Mouse (Mus musculus) forebrain, embryonic 13.5 days (tissue): Measurements from ENCODE around the gene Chil1. TPM values are rescaled to one million over a fixed set of nuclear protein-coding genes. Genes with fewer than 3 reads are reported as not detected.

Experiments
- ATAC-seq: fragments of 200-750 bp; cut with Nextera tagmentation; 2 replicates; pipeline ENCODE4 v1.8.0; 2017
- H3K27ac ChIP-seq: fragments of 300-500 bp; sonication (generic); 2 replicates; pipeline ENCODE4 v1.5.1; 2015; ENCODE audit warnings: inconsistent platforms, mild to moderate bottlenecking, moderate library complexity
- H3K27me3 ChIP-seq: fragments of 300-500 bp; sonication (generic); 2 replicates; pipeline ENCODE4 v1.6.1; 2015; ENCODE audit warnings: mild to moderate bottlenecking, inconsistent platforms
- H3K36me3 ChIP-seq: fragments of 300-500 bp; sonication (generic); 2 replicates; pipeline ENCODE4 v1.6.1; 2015; ENCODE audit warnings: mild to moderate bottlenecking, inconsistent platforms; ENCODE audit not compliant: poor library complexity, severe bottlenecking
- H3K4me1 ChIP-seq: fragments of 300-500 bp; sonication (generic); 2 replicates; pipeline ENCODE4 v1.6.1; 2015; ENCODE audit warnings: inconsistent platforms
- H3K4me2 ChIP-seq: fragments of 300-500 bp; sonication (generic); 2 replicates; pipeline ENCODE4 v1.6.1; 2015; ENCODE audit warnings: inconsistent platforms, mild to moderate bottlenecking, moderate library complexity
- H3K4me3 ChIP-seq: fragments of 300-500 bp; sonication (generic); 2 replicates; pipeline ENCODE4 v1.5.1; 2015; ENCODE audit warnings: mild to moderate bottlenecking, inconsistent platforms
- H3K9ac ChIP-seq: fragments of 300-500 bp; sonication (generic); 2 replicates; pipeline ENCODE4 v1.6.1; 2015; ENCODE audit warnings: mild to moderate bottlenecking, inconsistent platforms
- H3K9me3 ChIP-seq: fragments of 300-500 bp; sonication (generic); replicated peaks from 2 replicates; pipeline ENCODE4 v1.6.1; 2016; ENCODE audit warnings: inconsistent platforms
- WGBS: fragments of 180-500 bp; shearing (Covaris S2); methylation state at CpG from one replicate; pipeline ENCODE4 v1.1.7; 2015; 5-methylcytosine and 5-hydroxymethylcytosine counted together
- polyA plus RNA-seq: library from polyadenylated mRNA; unstranded; fragments of >200 nt; fragmentation: Nextera tagmentation; extraction: Ambion mirVana; gene quantifications from 2 replicates; pipeline ENCODE4 v1.2.1, GENCODE M21; 2015

The Chil1 gene
- polyA plus RNA-seq, 1 experiment from 2014 or later: 3.2 TPM

GRCm38 (mm10) chr1:134236142-134236541 lies 54.2 kb downstream of the Chil1 start:
- H3K4me2 ChIP-seq: peak overlapping the region; percentile 78
- peaks cover 35% of the 10 kb centered on the region for H3K4me1 ChIP-seq
- H3K9ac ChIP-seq: no peak overlapping the region
- no peaks in the 10 kb centered on the region for H3K9me3 ChIP-seq
- no peaks in the 10 kb centered on the region for H3K36me3 ChIP-seq
- H3K27me3 ChIP-seq: peaks cover 55% of the 10 kb centered on the region
- 0 out of 2 replicates have a peak, but pooled peaks have one; percentile 9 for ATAC-seq
- no peak overlapping the region for H3K27ac ChIP-seq
- WGBS: 22% methylated on average over 3 of the region's 3 CpGs
- H3K4me3 ChIP-seq: no peak overlapping the region

GRCm38 (mm10) chr1:134237438-134237837 lies 55.5 kb downstream of the Chil1 start:
- Histone ChIP-seq H3K4me3 (no peak overlapping the region), H3K4me2 (no peak overlapping the region), H3K27ac (no peak overlapping the region), H3K27me3 (peaks cover 55% of the 10 kb centered on the region), H3K36me3 (no peaks in the 10 kb centered on the region), H3K9ac (no peak overlapping the region), H3K4me1 (peaks cover 31% of the 10 kb centered on the region), H3K9me3 (no peaks in the 10 kb centered on the region)
- no peak for ATAC-seq
- WGBS: 86% methylated on average over 3 of the region's 3 CpGs

Other genes starting within 250 kb of the Chil1 start
- gene Fmod, start 144.9 kb upstream of the Chil1 start, polyA plus RNA-seq: 1.2 and 1.6 TPM in 2 replicates
- gene Btg2, start 103.1 kb upstream of the Chil1 start, polyA plus RNA-seq: 122 and 129 TPM in 2 replicates
- gene Chit1, start 70.9 kb upstream of the Chil1 start, polyA plus RNA-seq: 0.17 TPM in 1 of 2 replicates, not detected in the other
- gene Mybph, start 11.3 kb downstream of the Chil1 start, polyA plus RNA-seq: not detected in 2 replicates
- gene Adora1, start 53.3 kb downstream of the Chil1 start, polyA plus RNA-seq: 3.3 and 4.6 TPM in 2 replicates
- gene Myog, start 107.8 kb downstream of the Chil1 start, polyA plus RNA-seq: not detected in 2 replicates
- 3.5 and 3.7 TPM in 2 replicates for gene Ppfia4, start 150.8 kb downstream of the Chil1 start, polyA plus RNA-seq
- gene Tmem183a, start 179.8 kb downstream of the Chil1 start, polyA plus RNA-seq: 126 and 131 TPM in 2 replicates
- not detected in 2 replicates for gene 4933406M09Rik, start 203.8 kb downstream of the Chil1 start, polyA plus RNA-seq
- gene Cyb5r1, start 223.4 kb downstream of the Chil1 start, polyA plus RNA-seq: 20.3 and 20.5 TPM in 2 replicates
- gene Adipor1, start 233.2 kb downstream of the Chil1 start, polyA plus RNA-seq: 57.8 TPM in 2 replicates